Mouse (Mus musculus): ENCODE data around the gene Cmtm1. TPM values are rescaled to one million over a fixed set of nuclear protein-coding genes. Genes with fewer than 3 reads are reported as not detected.

Cmtm1 gene
- polyA plus RNA-seq, 1 experiment = not detected

GRCm38 (mm10) chr8:104247908-104248275, 62.1 kb downstream of the Cmtm1 start:
- H3K4me1 ChIP-seq (ENCODE audit: control insufficient read depth, insufficient read depth, low read length) = no peaks in the 10 kb centered on the region; the same call in 1 of the 2 replicates
- TF ChIP-seq POLR2A (IDR thresholded peaks at IDR 0.05; ENCODE audit: extremely low read depth, insufficient read depth, low read length) = no peak
- no peak for TF ChIP-seq CTCF (IDR thresholded peaks at IDR 0.05; ENCODE audit: extremely low read depth, insufficient read depth, low read length)
- H3K27ac ChIP-seq (ENCODE audit: insufficient read depth, low read length) = no peak overlapping the region
- peak overlapping the region; percentile 69 for H3K4me3 ChIP-seq (ENCODE audit: insufficient read depth, low read length)

GRCm38 (mm10) chr8:104247054-104247907, 62.7 kb downstream of the Cmtm1 start:
- Histone ChIP-seq H3K4me1 (ENCODE audit: control insufficient read depth, insufficient read depth, low read length) (no peaks in the 10 kb centered on the region; the same call in 1 of the 2 replicates), H3K4me3 (ENCODE audit: insufficient read depth, low read length) (peak overlapping the region; percentile 69), H3K27ac (ENCODE audit: insufficient read depth, low read length) (no peak overlapping the region)
- TF ChIP-seq POLR2A (IDR thresholded peaks at IDR 0.05; ENCODE audit: extremely low read depth, insufficient read depth, low read length) (no peak), CTCF (IDR thresholded peaks at IDR 0.05; ENCODE audit: extremely low read depth, insufficient read depth, low read length) (no peak)

DNA sequence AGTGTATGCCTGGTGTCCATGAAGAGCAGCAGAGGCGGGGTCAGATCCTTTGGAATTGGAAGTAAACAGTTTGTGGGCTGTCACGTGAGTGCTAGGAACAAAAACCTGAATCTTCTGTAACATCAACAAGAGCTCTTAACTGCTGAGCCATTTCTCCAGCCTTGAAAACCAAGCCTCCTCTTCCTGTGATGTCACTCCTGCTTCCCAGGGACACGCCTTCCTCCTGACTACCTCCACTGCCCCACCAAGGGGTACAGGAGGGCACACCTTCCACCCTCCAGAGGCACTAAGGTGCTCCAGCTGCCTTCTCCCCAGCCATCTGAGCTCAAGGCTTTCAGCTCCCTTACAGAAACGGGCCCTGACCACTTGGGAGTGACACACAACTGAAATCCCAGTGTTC, 63.3 kb downstream of the Cmtm1 start:
- H3K27ac ChIP-seq (ENCODE audit: insufficient read depth, low read length) = no peak overlapping the region
- TF ChIP-seq CTCF (IDR thresholded peaks at IDR 0.05; ENCODE audit: extremely low read depth, insufficient read depth, low read length) = no peak
- TF ChIP-seq POLR2A (IDR thresholded peaks at IDR 0.05; ENCODE audit: extremely low read depth, insufficient read depth, low read length) = no peak
- H3K4me1 ChIP-seq (ENCODE audit: control insufficient read depth, insufficient read depth, low read length) = no peaks in the 10 kb centered on the region; the same call in 1 of the 2 replicates
- no peak overlapping the region for H3K4me3 ChIP-seq (ENCODE audit: insufficient read depth, low read length)

Other genes starting within 250 kb of the Cmtm1 start
- gene Cdh5, start 208.5 kb downstream of the Cmtm1 start, polyA plus RNA-seq (2012; rRNA removed) = 11.7 and 11.8 TPM in 2 replicates
- gene Bean1, start 139.7 kb downstream of the Cmtm1 start, polyA plus RNA-seq (2012; rRNA removed) = 24.7 and 25.0 TPM in 2 replicates
- gene Tk2, start 61.6 kb downstream of the Cmtm1 start, polyA plus RNA-seq (2012; rRNA removed) = 46.7 and 48.6 TPM in 2 replicates
- gene Cklf, start 59.3 kb downstream of the Cmtm1 start, polyA plus RNA-seq (2012; rRNA removed) = 11.4 and 12.4 TPM in 2 replicates
- not detected in 2 replicates for gene Cmtm2a, start 17.0 kb downstream of the Cmtm1 start, polyA plus RNA-seq (2012; rRNA removed)
- not detected in 2 replicates for gene Gm45711, start 64 bp downstream of the Cmtm1 start, polyA plus RNA-seq (2012; rRNA removed)
- gene Gm11020, start 11.4 kb upstream of the Cmtm1 start, polyA plus RNA-seq (2012; rRNA removed) = not detected in 2 replicates
- gene Cmtm2b, start 12.1 kb upstream of the Cmtm1 start, polyA plus RNA-seq (2012; rRNA removed) = not detected in 2 replicates
- 19.8 and 20.4 TPM in 2 replicates for gene Cmtm3, start 29.3 kb upstream of the Cmtm1 start, polyA plus RNA-seq (2012; rRNA removed)
- 45.7 and 46.2 TPM in 2 replicates for gene Cmtm4, start 85.7 kb upstream of the Cmtm1 start, polyA plus RNA-seq (2012; rRNA removed)
- gene Dync1li2, start 132.9 kb upstream of the Cmtm1 start, polyA plus RNA-seq (2012; rRNA removed) = 161 and 170 TPM in 2 replicates
- 0.69 and 1.2 TPM in 2 replicates for gene Terb1, start 199.8 kb upstream of the Cmtm1 start, polyA plus RNA-seq (2012; rRNA removed)
- 75.4 and 76.2 TPM in 2 replicates for gene Nae1, start 224.5 kb upstream of the Cmtm1 start, polyA plus RNA-seq (2012; rRNA removed)
- gene Car7, start 224.5 kb upstream of the Cmtm1 start, polyA plus RNA-seq (2012; rRNA removed) = 48.6 and 59.8 TPM in 2 replicates